Mouse (Mus musculus): ENCODE measurements around the gene Tm4sf5. TPM values are rescaled to one million over a fixed set of nuclear protein-coding genes. Genes with fewer than 3 reads are reported as not detected.
"Not testable (repeated sequence)": the region's sequence is repeated elsewhere in the genome, so short reads cannot be mapped to it uniquely, and the experiment has no call there.

Gene Tm4sf5
- 1 to 10 TPM in 1 of 2 experiments, not detected in 1; 1.2 TPM for total RNA-seq (2021)

DNA sequence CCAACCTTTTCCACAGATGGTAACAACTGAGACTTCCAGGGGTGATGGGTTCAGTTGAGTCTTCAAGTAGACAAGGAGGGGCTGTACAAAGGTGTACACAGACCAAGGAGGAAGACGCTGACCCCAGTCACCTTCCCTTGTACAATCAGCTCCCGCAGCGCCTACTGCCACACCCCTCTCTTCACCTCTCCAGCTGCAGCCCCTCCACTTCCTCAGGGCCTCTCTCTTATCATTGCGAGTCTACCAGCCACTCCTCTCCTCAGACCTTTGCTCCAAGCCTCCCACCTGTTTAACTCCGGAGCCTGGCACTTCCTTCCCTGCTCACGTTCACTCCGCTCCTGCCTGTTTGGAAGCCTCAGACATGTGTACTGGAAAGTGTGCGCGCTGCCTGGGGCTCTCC lies at the start of gene Tm4sf5:
TSS of gene Tm4sf5 (plus strand) at position 275 of the 400 bp plus-strand sequence.
- intact Hi-C loops (cut with DNase I), result loop anchor here (5.0 kb wide), 2 partner anchors 53 to 83 kb away; partner anchors contain the start of gene Med11
- DNase-seq, result no peak

- no peak for DNase-seq
- intact Hi-C loops (cut with DNase I), result no loop called here
Measured at GRCm38 (mm10) chr11:70458688-70459600, 46.1 kb upstream of the Tm4sf5 start, which contains the start of gene Zmynd15. TSS of gene Zmynd15 (plus strand) at chr11:70459433.

DNA sequence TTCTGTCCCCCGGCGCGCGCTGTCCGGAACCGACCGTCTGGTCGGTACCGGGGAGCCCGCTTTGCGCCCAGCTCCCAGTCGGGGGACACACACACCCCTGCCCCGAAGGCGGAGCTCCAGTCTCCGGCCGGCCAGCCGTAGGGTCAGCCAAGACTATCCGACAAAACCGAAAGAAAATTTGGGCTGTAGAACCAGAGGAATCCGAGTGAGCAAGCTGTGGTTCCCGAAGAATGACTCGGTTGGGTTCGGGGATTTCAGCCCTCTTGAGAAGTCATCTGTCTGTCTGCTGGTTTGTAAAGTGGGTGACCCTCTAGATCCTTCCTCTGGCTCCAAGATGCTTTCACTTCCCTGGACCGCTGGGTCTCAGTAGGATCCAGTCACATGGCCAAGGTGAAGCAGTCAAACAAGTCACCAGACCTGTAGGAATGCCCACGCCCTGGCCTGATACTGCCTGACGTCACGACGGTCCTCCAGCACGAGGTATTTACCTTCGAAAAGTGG lies 45.4 kb upstream of the Tm4sf5 start, which contains the start of gene Cxcl16:
TSS of gene Cxcl16 (minus strand) at position 384 of the 501 bp plus-strand sequence.
- DNase-seq, result no peak
- intact Hi-C loops (cut with DNase I), result no loop called here

DNA sequence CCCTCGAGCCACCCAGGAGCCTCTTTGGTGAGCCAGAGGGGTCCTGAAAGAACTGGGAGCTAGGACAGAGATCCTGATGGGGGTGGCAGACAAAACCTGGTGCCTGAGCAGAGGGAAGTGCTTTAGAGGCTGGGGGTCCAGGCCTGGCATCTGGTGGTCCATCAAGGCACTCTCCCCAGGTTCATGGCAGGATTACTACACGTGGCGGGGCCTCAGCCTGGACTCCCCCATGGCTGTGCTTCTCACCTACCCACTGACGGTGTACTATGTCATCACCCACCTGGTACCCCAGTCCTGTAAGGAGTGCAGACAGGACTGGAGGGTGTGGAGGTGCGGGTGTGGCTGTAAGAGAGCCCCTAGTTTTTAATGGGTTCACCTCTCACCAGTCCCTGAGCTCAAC lies 41.1 kb upstream of the Tm4sf5 start:
- no peak for DNase-seq
- intact Hi-C loops (cut with DNase I), result no loop called here

GRCm38 (mm10) chr11:70465211-70465610 lies 39.8 kb upstream of the Tm4sf5 start:
- no peak for DNase-seq
- intact Hi-C loops (cut with DNase I), result no loop called here

GRCm38 (mm10) chr11:70465824-70466223 lies 39.2 kb upstream of the Tm4sf5 start:
- intact Hi-C loops (cut with DNase I), result no loop called here
- DNase-seq, result peak; percentile 24

DNA sequence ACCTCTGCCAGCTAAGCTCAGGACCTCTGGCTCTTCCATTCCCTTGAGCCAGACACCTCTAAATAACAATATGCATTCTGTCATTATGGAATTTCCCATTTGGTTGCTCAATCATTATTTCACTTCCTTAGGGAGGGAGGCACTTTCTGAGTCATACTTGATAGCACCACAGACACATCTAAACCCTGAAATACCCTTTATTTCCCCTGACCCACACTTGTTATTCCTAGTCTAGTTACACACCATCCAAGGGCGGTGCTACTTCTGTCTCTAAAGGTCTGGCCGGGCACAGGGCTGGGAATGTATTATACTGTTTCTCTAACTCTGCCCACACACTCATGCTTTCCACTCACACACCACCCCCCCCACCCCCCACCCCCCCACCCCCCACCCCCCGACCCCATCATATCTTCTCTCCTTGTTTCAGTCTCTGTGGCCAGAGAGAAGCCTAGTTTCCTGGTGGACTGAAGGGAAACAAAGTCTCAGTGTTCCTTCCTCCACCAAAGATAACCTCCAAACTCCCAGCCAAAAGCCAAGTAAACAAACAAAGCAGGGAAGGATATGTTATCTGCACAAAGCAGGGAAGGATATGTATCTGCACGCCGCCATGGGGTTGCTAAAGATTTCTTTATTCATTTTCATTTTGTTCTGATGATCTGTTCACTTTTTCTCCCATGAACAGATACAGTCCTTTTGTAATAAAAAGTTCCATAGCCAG lies 37.0 kb upstream of the Tm4sf5 start:
- intact Hi-C loops (cut with DNase I), result no loop called here
- no peak for DNase-seq

GRCm38 (mm10) chr11:70469764-70470163 lies 35.3 kb upstream of the Tm4sf5 start:
- DNase-seq, result no peak
- intact Hi-C loops (cut with DNase I), result no loop called here

GRCm38 (mm10) chr11:70472716-70473115 lies 32.3 kb upstream of the Tm4sf5 start:
- no peak for DNase-seq
- intact Hi-C loops (cut with DNase I), result no loop called here

DNA sequence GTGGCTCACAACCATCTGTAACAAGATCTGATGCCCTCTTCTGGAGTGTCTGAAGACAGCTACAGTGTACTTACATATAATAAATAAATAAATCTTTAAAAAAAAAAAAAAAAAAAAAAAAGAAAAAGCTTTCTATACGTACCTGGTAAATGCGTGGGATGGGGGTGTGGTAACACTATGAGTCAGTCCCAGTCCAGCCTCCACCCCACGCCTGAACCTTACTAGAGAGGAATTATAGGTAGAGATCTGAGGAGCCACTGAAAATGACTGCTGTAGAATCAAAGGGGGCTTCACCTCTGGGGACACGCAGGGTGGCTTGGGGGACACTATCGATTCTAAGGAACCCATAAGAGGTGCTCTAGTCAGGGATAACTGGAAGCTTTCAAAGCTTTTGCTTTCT lies 31.8 kb upstream of the Tm4sf5 start:
- DNase-seq; intact Hi-C loops (cut with DNase I): not testable (repeated sequence)

GRCm38 (mm10) chr11:70474872-70475534 lies 30.0 kb upstream of the Tm4sf5 start:
- intact Hi-C loops (cut with DNase I), result no loop called here
- no peak for DNase-seq

GRCm38 (mm10) chr11:70485498-70485897 lies 19.5 kb upstream of the Tm4sf5 start:
- intact Hi-C loops (cut with DNase I), result no loop called here
- no peak for DNase-seq

DNA sequence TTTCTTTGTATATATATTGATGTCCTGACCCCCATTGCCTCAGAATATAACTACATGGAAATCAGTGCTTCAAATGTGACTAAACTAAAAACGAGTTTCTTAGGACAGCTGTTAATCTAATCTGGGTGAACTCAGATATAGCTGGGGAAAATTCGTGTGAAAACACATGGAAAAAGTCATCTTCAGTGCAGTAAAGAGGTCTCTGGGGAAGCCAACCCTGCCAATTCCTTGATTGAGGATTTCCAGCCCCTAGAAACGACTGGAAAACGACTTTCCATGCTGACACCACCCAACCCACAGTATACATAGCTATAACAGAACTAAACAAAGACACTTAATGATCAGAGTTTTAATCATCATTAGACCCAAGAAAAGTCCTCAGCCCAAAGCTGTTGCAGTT lies 17.2 kb upstream of the Tm4sf5 start:
- no peak for DNase-seq
- intact Hi-C loops (cut with DNase I), result no loop called here

- intact Hi-C loops (cut with DNase I), result no loop called here
- DNase-seq, result no peak
Measured at GRCm38 (mm10) chr11:70489138-70489537, 15.9 kb upstream of the Tm4sf5 start.

DNA sequence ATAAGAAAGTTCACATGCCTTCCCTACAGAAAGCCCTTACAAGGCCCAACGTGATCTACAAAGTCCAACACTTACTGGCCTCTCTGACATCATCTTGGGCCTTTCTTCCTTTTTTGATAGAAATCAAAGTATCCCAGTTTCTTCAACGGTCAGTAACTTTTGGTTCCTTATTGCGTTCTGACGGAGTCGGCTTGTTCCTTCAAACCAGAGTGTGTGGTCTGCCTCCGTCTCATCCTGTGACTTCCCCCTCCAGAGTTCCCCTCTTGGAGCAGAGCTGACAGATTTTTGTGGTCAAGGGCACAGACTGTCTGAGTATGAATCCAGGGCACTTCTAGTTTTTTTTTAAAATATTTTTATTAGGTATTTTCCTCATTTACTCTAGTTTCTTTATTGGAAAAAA lies 15.4 kb upstream of the Tm4sf5 start:
- intact Hi-C loops (cut with DNase I), result no loop called here
- no peak for DNase-seq

DNA sequence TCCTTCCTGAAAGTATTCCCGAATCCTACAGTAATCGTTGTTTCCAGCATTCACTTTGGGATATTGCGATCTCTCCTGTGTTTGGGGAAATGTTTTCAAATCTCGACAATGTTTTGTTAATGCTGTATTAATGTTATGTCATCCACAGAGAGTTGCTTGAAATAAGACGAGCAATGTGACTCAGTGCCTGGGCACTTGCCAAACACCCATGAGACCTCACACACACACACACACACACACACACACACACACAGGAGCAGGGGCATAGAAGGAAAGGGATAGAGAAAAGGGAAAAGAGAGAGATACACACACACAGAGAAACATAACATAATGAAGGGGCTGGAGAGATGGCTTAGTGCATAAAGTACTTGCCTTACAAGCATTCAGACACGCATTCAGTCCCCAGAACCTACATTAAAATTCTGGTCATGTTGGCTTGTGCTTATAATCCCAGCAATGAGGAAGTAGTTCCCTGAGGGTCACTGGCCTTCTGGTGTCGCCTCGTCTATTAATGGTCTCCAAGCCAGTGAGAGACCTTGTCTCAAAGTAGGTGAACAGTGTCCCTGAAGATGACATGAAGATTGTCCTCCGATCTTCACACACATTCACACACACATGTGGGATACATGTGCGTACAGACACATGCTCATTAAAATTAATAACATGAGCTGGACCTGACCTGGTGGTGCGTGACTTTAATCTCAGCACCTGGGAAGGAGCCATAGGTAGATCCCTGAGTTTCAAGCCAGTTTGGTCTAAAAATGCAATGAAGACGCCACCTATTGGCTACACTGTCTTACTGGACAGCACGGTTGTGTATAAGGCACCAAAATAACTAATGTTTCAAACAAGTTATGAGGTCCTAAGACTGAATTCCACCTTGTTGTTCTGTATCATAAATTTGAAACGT lies 5.2 kb upstream of the Tm4sf5 start:
- intact Hi-C loops (cut with DNase I), result no loop called here
- DNase-seq, result no peak

DNA sequence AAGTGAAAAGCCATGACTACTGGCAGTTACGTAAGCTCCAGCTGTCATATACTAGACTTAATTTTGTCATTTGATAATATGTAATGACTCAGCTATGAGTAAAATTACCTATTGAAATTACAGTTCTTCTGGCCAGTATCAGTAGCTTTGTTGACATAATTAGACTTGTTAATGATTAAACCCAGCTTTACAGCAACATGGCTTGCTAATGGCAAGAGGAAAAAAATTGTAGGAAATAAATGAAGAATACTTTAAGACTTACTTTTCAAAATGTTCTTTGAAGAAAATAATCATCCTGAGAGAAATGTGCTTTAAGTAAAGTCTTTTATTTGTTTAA lies 4.6 kb upstream of the Tm4sf5 start:
- no peak for DNase-seq
- intact Hi-C loops (cut with DNase I), result no loop called here

- intact Hi-C loops (cut with DNase I), result no loop called here
- DNase-seq, result no peak
Measured at GRCm38 (mm10) chr11:70502018-70502417, 3.0 kb upstream of the Tm4sf5 start.

- intact Hi-C loops (cut with DNase I), result loop anchor here (5.0 kb wide), 2 partner anchors 54 to 84 kb away; partner anchors contain the start of gene Med11
- DNase-seq, result peak; percentile 63
Measured at GRCm38 (mm10) chr11:70506385-70506784, 1.3 kb downstream of the Tm4sf5 start.
